Mouse (Mus musculus): ENCODE data around the gene Ccnt2. TPM values are rescaled to one million over a fixed set of nuclear protein-coding genes. Genes with fewer than 3 reads are reported as not detected.

Gene Ccnt2
- polyA plus RNA-seq (2015; fragmentation: Nextera tagmentation; extraction: Ambion mirVana): 17.7 and 21.1 TPM in 2 replicates

DNA sequence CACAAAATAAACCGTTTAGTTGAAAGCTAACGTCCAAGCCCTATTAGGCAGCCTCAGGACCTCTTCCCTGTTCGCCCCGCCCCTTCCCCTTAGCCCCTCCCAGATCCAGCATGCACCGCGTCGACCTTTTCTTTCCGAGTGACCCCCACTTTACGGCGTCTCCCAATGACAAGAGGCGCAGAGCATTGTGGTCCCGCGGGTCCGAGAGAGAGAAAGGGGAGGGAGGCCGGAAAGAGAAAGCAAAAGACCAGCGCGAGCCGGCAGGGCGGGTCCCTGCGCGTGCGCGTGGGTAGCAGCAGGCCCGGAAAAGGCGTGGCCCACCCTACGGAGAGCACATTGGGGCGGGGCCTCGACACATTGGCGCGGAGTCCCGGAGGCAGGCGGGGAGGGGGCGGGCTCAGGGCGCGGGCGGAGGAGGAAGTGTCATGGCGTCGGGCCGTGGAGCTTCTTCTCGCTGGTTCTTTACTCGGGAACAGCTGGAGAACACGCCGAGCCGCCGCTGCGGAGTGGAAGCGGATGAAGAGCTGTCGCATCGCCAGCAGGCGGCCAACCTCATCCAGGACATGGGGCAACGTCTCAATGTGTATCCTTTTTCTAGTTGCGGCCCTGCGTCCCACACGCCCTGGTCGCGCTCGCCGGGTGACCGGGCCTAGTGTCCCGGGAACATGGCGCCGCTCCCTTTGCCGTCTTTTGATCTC lies at the start of gene Ccnt2:
Gene Ccnt2, plus strand, starts transcription at position 362 of the 698 bp plus-strand sequence.
- peak within 1 kb of the TSS; percentile 98 for H3K27ac ChIP-seq (ENCODE audit: low read depth, low read length)
- peak; percentile 55 for TF ChIP-seq CTCF (IDR thresholded peaks at IDR 0.05; ENCODE audit: low read depth)
- WGBS: under 1% methylated on average over 61 of the region's 63 CpGs
- H3K4me2 ChIP-seq (replicated peaks; ENCODE audit: low read depth): peak within 1 kb of the TSS; percentile 71
- peak within 1 kb of the TSS; percentile 95 for H3K9ac ChIP-seq (ENCODE audit: low read depth, low read length)
- no peaks in the 10 kb centered on the region for H3K27me3 ChIP-seq (replicated peaks; ENCODE audit: control insufficient read depth, insufficient read depth, low read length)
- no peaks in the 10 kb centered on the region for H3K36me3 ChIP-seq (ENCODE audit: control insufficient read depth, insufficient read depth)
- no peaks in the 10 kb centered on the region for H3K9me3 ChIP-seq (ENCODE audit: control insufficient read depth)
- peak; percentile 99 for ATAC-seq
- no peaks in the 10 kb centered on the region for H3K4me1 ChIP-seq (replicated peaks; ENCODE audit: control insufficient read depth, insufficient read depth, low read length)
- peak within 1 kb of the TSS; percentile 97 for H3K4me3 ChIP-seq (ENCODE audit: low read depth, low read length)

DNA sequence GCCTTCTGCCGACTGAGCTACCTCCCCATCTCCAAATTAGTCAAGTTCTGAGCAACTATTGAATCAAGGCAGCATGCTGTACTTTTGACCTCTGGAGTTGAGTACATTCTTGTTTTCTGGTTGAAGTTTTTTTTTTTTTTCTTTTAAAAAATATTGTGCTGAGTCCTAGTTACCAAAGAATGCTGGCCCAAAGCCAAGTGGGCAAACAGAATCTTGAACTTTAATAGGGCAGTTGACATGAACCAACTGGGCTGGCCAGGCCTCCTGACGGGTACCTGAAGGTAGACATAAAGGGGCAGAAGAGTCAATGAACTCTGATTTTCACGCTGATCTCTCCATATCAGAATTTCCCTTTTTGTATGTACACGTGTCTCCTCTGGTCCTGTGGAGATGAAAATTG lies 44.9 kb upstream of the Ccnt2 start, which contains the start of gene Acmsd:
Gene Acmsd, plus strand, starts transcription at position 318 of the 400 bp plus-strand sequence.
- no peak for ATAC-seq
- TF ChIP-seq CTCF (IDR thresholded peaks at IDR 0.05; ENCODE audit: low read depth): no peak
- no peaks in the 10 kb centered on the region for H3K4me1 ChIP-seq (replicated peaks; ENCODE audit: control insufficient read depth, insufficient read depth, low read length)
- no peaks in the 10 kb centered on the region for H3K36me3 ChIP-seq (ENCODE audit: control insufficient read depth, insufficient read depth)
- no peak within 1 kb of the TSS for H3K4me3 ChIP-seq (ENCODE audit: low read depth, low read length)
- no peak within 1 kb of the TSS for H3K9ac ChIP-seq (ENCODE audit: low read depth, low read length)
- H3K9me3 ChIP-seq (ENCODE audit: control insufficient read depth): no peaks in the 10 kb centered on the region
- 83% methylated on average over 4 of the region's 4 CpGs for WGBS
- no peaks in the 10 kb centered on the region for H3K27me3 ChIP-seq (replicated peaks; ENCODE audit: control insufficient read depth, insufficient read depth, low read length)
- H3K27ac ChIP-seq (ENCODE audit: low read depth, low read length): no peak within 1 kb of the TSS
- no peak within 1 kb of the TSS for H3K4me2 ChIP-seq (replicated peaks; ENCODE audit: low read depth)

DNA sequence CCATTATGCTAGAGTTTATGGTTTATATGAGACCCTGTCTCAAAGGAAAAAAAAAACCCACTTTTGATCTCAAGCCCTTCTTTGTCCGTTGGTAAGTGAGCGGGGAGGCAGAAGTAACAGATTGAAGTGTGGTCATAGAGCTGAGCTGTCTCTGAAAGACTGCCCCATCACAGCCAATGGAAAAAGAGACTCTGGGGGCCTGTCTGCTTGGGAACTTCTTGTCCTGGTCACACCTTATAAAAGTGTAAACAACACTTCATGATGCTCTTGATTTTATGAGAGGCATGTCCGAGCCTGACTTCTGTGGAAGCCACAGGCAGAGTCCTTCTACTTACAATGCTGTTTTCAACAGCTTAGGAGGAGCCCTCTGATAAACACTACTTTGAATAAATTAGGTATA lies 42.9 kb upstream of the Ccnt2 start:
- Histone ChIP-seq H3K4me3 (ENCODE audit: low read depth, low read length) (no peak overlapping the region), H3K27me3 (replicated peaks; ENCODE audit: control insufficient read depth, insufficient read depth, low read length) (no peaks in the 10 kb centered on the region), H3K36me3 (ENCODE audit: control insufficient read depth, insufficient read depth) (no peaks in the 10 kb centered on the region), H3K27ac (ENCODE audit: low read depth, low read length) (no peak overlapping the region), H3K9me3 (ENCODE audit: control insufficient read depth) (no peaks in the 10 kb centered on the region), H3K4me2 (replicated peaks; ENCODE audit: low read depth) (no peak overlapping the region), H3K4me1 (replicated peaks; ENCODE audit: control insufficient read depth, insufficient read depth, low read length) (no peaks in the 10 kb centered on the region), H3K9ac (ENCODE audit: low read depth, low read length) (no peak overlapping the region)
- ATAC-seq: no peak
- no peak for TF ChIP-seq CTCF (IDR thresholded peaks at IDR 0.05; ENCODE audit: low read depth)
- 44% methylated on average over 3 of the region's 3 CpGs for WGBS

DNA sequence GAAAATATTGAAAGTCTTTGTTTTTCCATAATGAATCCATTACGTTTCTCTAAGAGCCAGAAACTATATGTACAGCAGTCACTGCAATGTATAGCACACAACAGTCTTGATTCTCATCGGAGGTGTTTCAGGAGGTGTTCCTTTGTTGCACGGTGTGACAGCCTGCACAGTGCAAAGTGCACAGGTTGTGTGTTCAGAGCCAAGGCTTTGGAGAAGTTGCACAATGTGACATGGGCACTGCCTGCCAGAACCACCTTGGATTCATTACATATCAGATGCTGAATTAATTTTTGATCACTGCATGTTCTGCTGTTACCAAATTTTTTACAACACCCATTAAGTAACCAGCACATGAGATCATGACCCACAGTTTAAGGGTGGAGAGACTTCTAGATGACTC lies 41.5 kb upstream of the Ccnt2 start:
- H3K9me3 ChIP-seq (ENCODE audit: control insufficient read depth): no peaks in the 10 kb centered on the region
- H3K4me2 ChIP-seq (replicated peaks; ENCODE audit: low read depth): no peak overlapping the region
- no peak overlapping the region for H3K9ac ChIP-seq (ENCODE audit: low read depth, low read length)
- 80% methylated on average over 3 of the region's 3 CpGs for WGBS
- no peak overlapping the region for H3K4me3 ChIP-seq (ENCODE audit: low read depth, low read length)
- no peaks in the 10 kb centered on the region for H3K36me3 ChIP-seq (ENCODE audit: control insufficient read depth, insufficient read depth)
- ATAC-seq: no peak
- no peak overlapping the region for H3K27ac ChIP-seq (ENCODE audit: low read depth, low read length)
- H3K27me3 ChIP-seq (replicated peaks; ENCODE audit: control insufficient read depth, insufficient read depth, low read length): no peaks in the 10 kb centered on the region
- no peaks in the 10 kb centered on the region for H3K4me1 ChIP-seq (replicated peaks; ENCODE audit: control insufficient read depth, insufficient read depth, low read length)
- no peak for TF ChIP-seq CTCF (IDR thresholded peaks at IDR 0.05; ENCODE audit: low read depth)

DNA sequence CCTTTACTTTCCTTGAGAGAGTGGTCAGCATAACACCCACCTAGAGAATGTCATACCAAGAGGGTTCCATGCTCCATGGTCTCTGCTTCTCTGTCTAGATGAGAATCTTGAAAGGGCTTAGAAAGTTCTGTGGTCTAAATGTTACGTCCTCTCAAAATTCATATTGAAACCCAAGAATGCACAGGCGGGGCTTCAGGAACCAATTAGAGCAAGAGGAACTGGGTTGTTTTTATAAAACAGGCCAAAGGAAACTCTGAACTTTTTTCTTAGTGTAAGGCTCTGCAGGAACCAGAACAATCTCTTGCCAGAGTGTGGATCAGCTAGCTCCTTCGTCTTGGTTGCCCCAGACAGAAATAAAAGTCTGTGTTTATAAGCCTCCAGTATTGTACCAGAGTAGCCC lies 41.1 kb upstream of the Ccnt2 start:
- H3K36me3 ChIP-seq (ENCODE audit: control insufficient read depth, insufficient read depth): no peaks in the 10 kb centered on the region
- H3K27me3 ChIP-seq (replicated peaks; ENCODE audit: control insufficient read depth, insufficient read depth, low read length): no peaks in the 10 kb centered on the region
- no peak overlapping the region for H3K4me3 ChIP-seq (ENCODE audit: low read depth, low read length)
- WGBS: 73% methylated on average over 3 of the region's 3 CpGs
- H3K4me1 ChIP-seq (replicated peaks; ENCODE audit: control insufficient read depth, insufficient read depth, low read length): no peaks in the 10 kb centered on the region
- TF ChIP-seq CTCF (IDR thresholded peaks at IDR 0.05; ENCODE audit: low read depth): no peak
- ATAC-seq: no peak
- no peaks in the 10 kb centered on the region for H3K9me3 ChIP-seq (ENCODE audit: control insufficient read depth)
- H3K27ac ChIP-seq (ENCODE audit: low read depth, low read length): no peak overlapping the region
- no peak overlapping the region for H3K4me2 ChIP-seq (replicated peaks; ENCODE audit: low read depth)
- no peak overlapping the region for H3K9ac ChIP-seq (ENCODE audit: low read depth, low read length)

DNA sequence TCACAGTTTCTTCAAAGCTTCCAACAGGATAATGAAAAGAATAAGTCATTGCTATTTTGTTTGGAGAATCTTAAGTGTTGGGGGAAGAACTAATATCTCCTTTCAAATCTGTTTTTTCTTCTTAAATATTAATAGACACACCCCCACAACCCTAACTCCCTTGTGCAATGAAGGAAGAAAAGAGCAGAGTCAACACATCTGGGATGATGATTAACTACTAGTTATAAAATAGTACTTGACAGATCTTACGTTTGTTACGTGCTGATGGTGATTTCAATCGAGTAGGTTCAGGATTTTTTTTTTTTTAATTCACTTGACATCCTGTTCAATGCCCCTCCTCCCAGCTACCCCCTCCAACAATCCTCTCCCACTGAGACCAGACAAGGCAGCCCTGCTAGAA lies 38.6 kb upstream of the Ccnt2 start:
- no peak overlapping the region for H3K4me2 ChIP-seq (replicated peaks; ENCODE audit: low read depth)
- no peaks in the 10 kb centered on the region for H3K27me3 ChIP-seq (replicated peaks; ENCODE audit: control insufficient read depth, insufficient read depth, low read length)
- no peaks in the 10 kb centered on the region for H3K36me3 ChIP-seq (ENCODE audit: control insufficient read depth, insufficient read depth)
- H3K9me3 ChIP-seq (ENCODE audit: control insufficient read depth): no peaks in the 10 kb centered on the region
- no peaks in the 10 kb centered on the region for H3K4me1 ChIP-seq (replicated peaks; ENCODE audit: control insufficient read depth, insufficient read depth, low read length)
- no peak for TF ChIP-seq CTCF (IDR thresholded peaks at IDR 0.05; ENCODE audit: low read depth)
- H3K4me3 ChIP-seq (ENCODE audit: low read depth, low read length): no peak overlapping the region
- no peak overlapping the region for H3K27ac ChIP-seq (ENCODE audit: low read depth, low read length)
- ATAC-seq: no peak
- no peak overlapping the region for H3K9ac ChIP-seq (ENCODE audit: low read depth, low read length)
- WGBS: 28% methylated on average over 3 of the region's 3 CpGs
